In genomic region chr17:45655820-45656219, GRCm38 (mm10) we compare ENCODE assay signal across 8 mouse cellular contexts. TPM values are rescaled to one million over a fixed set of nuclear protein-coding genes. Genes with fewer than 3 reads are reported as not detected.
DNase-seq lines count a peak whose midpoint lies in the region; ATAC-seq and TF ChIP-seq lines count a peak whose summit lies in the region.
"Had no signal": no experiment of that assay in that cellular context is flagged by ENCODE, and none has a peak within 500 bp of the region (broad histone marks: within the 10 kb centered on the region; RNA-seq: fewer than 3 reads in every experiment).

No protein-coding gene starts in this region.

- no peak for TF ChIP-seq EP300 in MEL (IDR thresholded peaks at IDR 0.05; ENCODE audit: low read depth in 1 of 2, low read length in 2 of 2)
- no peak for TF ChIP-seq EP300 in lung, postnatal 0 days (IDR thresholded peaks at IDR 0.05)

- TF ChIP-seq POLR2A in MEL (IDR thresholded peaks at IDR 0.05; ENCODE audit: control insufficient read depth in 1 of 2, insufficient read depth in 1 of 2, low read depth in 1 of 2, low read length in 2 of 2, poor library complexity in 1 of 2), result no peak
- TF ChIP-seq POLR2A in bone marrow, adult 2 months (IDR thresholded peaks at IDR 0.05; ENCODE audit: borderline replicate concordance, control insufficient read depth, low read depth, low read length), result no peak

- DNase-seq in kidney, postnatal 4 days, result peak; percentile 53 to 65
- peak; percentile 69 for DNase-seq in MEL (ENCODE audit: low read depth, low spot score)
- no peak for DNase-seq in lung, postnatal 0 days (ENCODE audit: low spot score)
- no peak for DNase-seq in urinary bladder, postnatal 25 days (ENCODE audit: low spot score)
- DNase-seq in forebrain, embryonic 10.5 days (ENCODE audit: extremely low spot score, low spot score), result no peak
- DNase-seq: heart, postnatal 36 days had no signal

- 0 out of 2 replicates have a peak, but pooled peaks cover 3% of the 10 kb centered on the region for H3K36me3 ChIP-seq in kidney, embryonic 15.5 days
- no peaks in the 10 kb centered on the region for H3K36me3 ChIP-seq in MEL (ENCODE audit: control insufficient read depth in 1 of 2, insufficient read depth in 2 of 2, low read length in 2 of 2)
- no peaks in the 10 kb centered on the region for H3K36me3 ChIP-seq in lung, postnatal 0 days (ENCODE audit: insufficient read depth, low read length)
- peaks cover 8% of the 10 kb centered on the region for H3K36me3 ChIP-seq in forebrain, embryonic 10.5 days (replicated peaks)

- peak; percentile 55 to 90 (median 72) for TF ChIP-seq CTCF in MEL (IDR thresholded peaks at IDR 0.05 in 2 of 3, conservative IDR thresholded peaks at IDR 0.05 in 1 of 3; ENCODE audit: control insufficient read depth in 1 of 3, insufficient read depth in 1 of 3, low read depth in 2 of 3, low read length in 3 of 3, poor library complexity in 1 of 3, severe bottlenecking in 1 of 3)
- TF ChIP-seq CTCF in bone marrow, adult 2 months (IDR thresholded peaks at IDR 0.05; ENCODE audit: control insufficient read depth, insufficient read depth, low read length), result peak; percentile 35; the same call in 1 of the 2 replicates
- TF ChIP-seq CTCF in lung, postnatal 0 days (IDR thresholded peaks at IDR 0.05), result peak; percentile 65

- TF ChIP-seq RAD21 in MEL (IDR thresholded peaks at IDR 0.05; ENCODE audit: low read depth, low read length), result peak; percentile 59

- H3K9ac ChIP-seq in kidney, embryonic 15.5 days, result no peak overlapping the region
- H3K9ac ChIP-seq in MEL (ENCODE audit: control insufficient read depth, low read depth, low read length, poor library complexity, severe bottlenecking), result no peak overlapping the region
- no peak overlapping the region for H3K9ac ChIP-seq in lung, postnatal 0 days (replicated peaks; ENCODE audit: low read depth)

- no peak overlapping the region for H3K4me3 ChIP-seq in kidney, embryonic 15.5 days (replicated peaks)
- H3K4me3 ChIP-seq in MEL (ENCODE audit: control insufficient read depth in 1 of 2, insufficient read depth in 1 of 2, low read depth in 2 of 2, low read length in 2 of 2), result no peak overlapping the region
- no peak overlapping the region for H3K4me3 ChIP-seq in bone marrow, adult 2 months (replicated peaks; ENCODE audit: control insufficient read depth, low read depth, low read length)
- H3K4me3 ChIP-seq in lung, postnatal 0 days (ENCODE audit: low read depth, low read length), result no peak overlapping the region
- no peak overlapping the region for H3K4me3 ChIP-seq in forebrain, embryonic 10.5 days

- H3K27ac ChIP-seq in kidney, embryonic 15.5 days, result no peak overlapping the region
- H3K27ac ChIP-seq in MEL (ENCODE audit: control insufficient read depth, low read depth, low read length), result no peak overlapping the region
- no peak overlapping the region for H3K27ac ChIP-seq in bone marrow, adult 2 months (ENCODE audit: control insufficient read depth, insufficient read depth, low read depth, low read length, poor library complexity)
- no peak overlapping the region for H3K27ac ChIP-seq in lung, postnatal 0 days (ENCODE audit: low read length)
- H3K27ac ChIP-seq in forebrain, embryonic 10.5 days, result no peak overlapping the region

- H3K4me2 ChIP-seq in kidney, embryonic 15.5 days, result no peak overlapping the region
- H3K4me2 ChIP-seq in lung, postnatal 0 days (replicated peaks; ENCODE audit: low read depth, low read length), result no peak overlapping the region

- H3K4me1 ChIP-seq in kidney, embryonic 15.5 days, result peaks cover 17% of the 10 kb centered on the region
- no peaks in the 10 kb centered on the region for H3K4me1 ChIP-seq in MEL (ENCODE audit: control insufficient read depth in 1 of 2, insufficient read depth in 2 of 2, low read length in 2 of 2)
- no peaks in the 10 kb centered on the region for H3K4me1 ChIP-seq in bone marrow, adult 2 months (ENCODE audit: control insufficient read depth, insufficient read depth, low read length)
- H3K4me1 ChIP-seq in lung, postnatal 0 days (ENCODE audit: insufficient read depth, low read depth, low read length), result no peaks in the 10 kb centered on the region
- H3K4me1 ChIP-seq in forebrain, embryonic 10.5 days, result peaks cover 19% of the 10 kb centered on the region

- no peaks in the 10 kb centered on the region for H3K27me3 ChIP-seq in kidney, embryonic 15.5 days
- H3K27me3 ChIP-seq in MEL (ENCODE audit: control insufficient read depth in 1 of 2, insufficient read depth in 2 of 2, low read length in 2 of 2), result no peaks in the 10 kb centered on the region
- no peaks in the 10 kb centered on the region for H3K27me3 ChIP-seq in lung, postnatal 0 days (replicated peaks; ENCODE audit: insufficient read depth, low read length)
- no peaks in the 10 kb centered on the region for H3K27me3 ChIP-seq in forebrain, embryonic 10.5 days (ENCODE audit: poor library complexity, severe bottlenecking)

- H3K9me3 ChIP-seq in kidney, embryonic 15.5 days (replicated peaks), result no peaks in the 10 kb centered on the region
- H3K9me3 ChIP-seq in MEL (replicated peaks; ENCODE audit: insufficient read depth, low read length), result no peaks in the 10 kb centered on the region
- H3K9me3 ChIP-seq in lung, postnatal 0 days (ENCODE audit: low read length), result no peaks in the 10 kb centered on the region
- no peaks in the 10 kb centered on the region for H3K9me3 ChIP-seq in forebrain, embryonic 10.5 days

- WGBS in kidney, embryonic 15.5 days, result 31% methylated on average over 6 of the region's 6 CpGs
- 25% methylated on average over 6 of the region's 6 CpGs for WGBS in bone marrow, adult 2 months
- WGBS in lung, postnatal 0 days, result 30% methylated on average over 6 of the region's 6 CpGs
- WGBS in forebrain, embryonic 10.5 days, result 28% methylated on average over 6 of the region's 6 CpGs

- ATAC-seq in kidney, embryonic 15.5 days (replicated peaks; ENCODE audit: low FRiP score), result no peak
- peak; percentile 30; the same call in 1 of the 2 replicates for ATAC-seq in lung, postnatal 0 days

- H3K79me2 ChIP-seq in MEL (ENCODE audit: control insufficient read depth, insufficient read depth, low read length, poor library complexity), result no peaks in the 10 kb centered on the region

TF ChIP-seq in MEL, 35 proteins besides CTCF, POLR2A, EP300 and RAD21 (continues in another document):
- TF ChIP-seq SMC3 (IDR thresholded peaks at IDR 0.05; ENCODE audit: low read depth, low read length), result peak; percentile 76
- TF ChIP-seq CHD2 (IDR thresholded peaks at IDR 0.05; ENCODE audit: low read length), result no peak
- TF ChIP-seq ZC3H11A (IDR thresholded peaks at IDR 0.05; ENCODE audit: low read depth, low read length), result peak; percentile 56

RNA-seq across cellular contexts. Expression of gene Capn11, which starts 3.3 kb away (rescaled TPM):
- polyA plus RNA-seq in kidney, embryonic 15.5 days (2015; fragmentation: Nextera tagmentation; extraction: Ambion mirVana), result 0.57 and 0.87 TPM in 2 replicates
- not detected in 2 replicates for total RNA-seq in MEL (2012; rRNA removed)
- polyA plus RNA-seq in MEL (2012; ENCODE audit: insufficient read depth in 1 of 2, insufficient read length in 2 of 2, low read depth in 1 of 2, low replicate concordance in 2 of 2, missing spikeins in 1 of 2), result under 1 TPM in 1 of 2 experiments, not detected in 1; 0.03 TPM
- 6.7 TPM in 1 of 2 replicates, not detected in the other for polyA plus RNA-seq in bone marrow, adult 2 months (2011; ENCODE audit: insufficient read depth, insufficient read length, low replicate concordance, missing spikeins)
- 0.08 TPM in 1 of 2 replicates, not detected in the other for polyA plus RNA-seq in lung, postnatal 0 days (2015; fragmentation: Nextera tagmentation; extraction: Ambion mirVana)
- 1.1 and 1.6 TPM in 2 replicates for polyA plus RNA-seq in forebrain, embryonic 10.5 days (2016; fragmentation: Nextera tagmentation; extraction: Ambion mirVana)
- total RNA-seq: heart, postnatal 36 days had no signal

RNA-seq across cellular contexts. Expression of gene Mrpl14, which starts 30.3 kb away (rescaled TPM):
- 144 and 152 TPM in 2 replicates for polyA plus RNA-seq in kidney, embryonic 15.5 days (2015; fragmentation: Nextera tagmentation; extraction: Ambion mirVana)
- 66.2 and 68.0 TPM in 2 replicates for total RNA-seq in MEL (2012; rRNA removed)
- 100 to 1,000 TPM in 1 of 2 experiments, not detected in 1; 159 TPM for polyA plus RNA-seq in MEL (2012; ENCODE audit: insufficient read depth in 1 of 2, insufficient read length in 2 of 2, low read depth in 1 of 2, low replicate concordance in 2 of 2, missing spikeins in 1 of 2)
- polyA plus RNA-seq in bone marrow, adult 2 months (2011; ENCODE audit: insufficient read depth, insufficient read length, low replicate concordance, missing spikeins), result 43.4 and 56.4 TPM in 2 replicates
- polyA plus RNA-seq in lung, postnatal 0 days (2015; fragmentation: Nextera tagmentation; extraction: Ambion mirVana), result 224 and 234 TPM in 2 replicates
- 142 and 151 TPM in 2 replicates for polyA plus RNA-seq in forebrain, embryonic 10.5 days (2016; fragmentation: Nextera tagmentation; extraction: Ambion mirVana)

RNA-seq across cellular contexts. Expression of gene Tmem63b, which starts 30.9 kb away (rescaled TPM):
- polyA plus RNA-seq in kidney, embryonic 15.5 days (2015; fragmentation: Nextera tagmentation; extraction: Ambion mirVana), result 35.3 and 39.4 TPM in 2 replicates
- 12.0 and 12.3 TPM in 2 replicates for total RNA-seq in MEL (2012; rRNA removed)
- 10 to 100 TPM in 1 of 2 experiments, not detected in 1; 37.9 TPM for polyA plus RNA-seq in MEL (2012; ENCODE audit: insufficient read depth in 1 of 2, insufficient read length in 2 of 2, low read depth in 1 of 2, low replicate concordance in 2 of 2, missing spikeins in 1 of 2)
- 16.2 and 19.1 TPM in 2 replicates for polyA plus RNA-seq in bone marrow, adult 2 months (2011; ENCODE audit: insufficient read depth, insufficient read length, low replicate concordance, missing spikeins)
- 78.5 and 88.2 TPM in 2 replicates for polyA plus RNA-seq in lung, postnatal 0 days (2015; fragmentation: Nextera tagmentation; extraction: Ambion mirVana)
- polyA plus RNA-seq in forebrain, embryonic 10.5 days (2016; fragmentation: Nextera tagmentation; extraction: Ambion mirVana), result 46.9 and 49.0 TPM in 2 replicates

RNA-seq across cellular contexts. Expression of gene Mymx, which starts 53.9 kb away (rescaled TPM):
- polyA plus RNA-seq in kidney, embryonic 15.5 days (2015; fragmentation: Nextera tagmentation; extraction: Ambion mirVana), result 5.7 and 6.3 TPM in 2 replicates
- not detected in 2 replicates for total RNA-seq in MEL (2012; rRNA removed)
- polyA plus RNA-seq in MEL (2012; ENCODE audit: insufficient read depth in 1 of 2, insufficient read length in 2 of 2, low read depth in 1 of 2, low replicate concordance in 2 of 2, missing spikeins in 1 of 2), result not detected
- 9.3 TPM in 1 of 2 replicates, not detected in the other for polyA plus RNA-seq in bone marrow, adult 2 months (2011; ENCODE audit: insufficient read depth, insufficient read length, low replicate concordance, missing spikeins)
- polyA plus RNA-seq in lung, postnatal 0 days (2015; fragmentation: Nextera tagmentation; extraction: Ambion mirVana), result not detected in 2 replicates
- 0.27 and 0.30 TPM in 2 replicates for polyA plus RNA-seq in forebrain, embryonic 10.5 days (2016; fragmentation: Nextera tagmentation; extraction: Ambion mirVana)
- total RNA-seq: heart, postnatal 36 days had no signal

RNA-seq across cellular contexts. Expression of gene Slc29a1, which starts 56.4 kb away (rescaled TPM):
- polyA plus RNA-seq in kidney, embryonic 15.5 days (2015; fragmentation: Nextera tagmentation; extraction: Ambion mirVana), result 100 and 102 TPM in 2 replicates
- total RNA-seq in MEL (2012; rRNA removed), result 200 and 238 TPM in 2 replicates
- 100 to 1,000 TPM in 1 of 2 experiments, not detected in 1; 341 TPM for polyA plus RNA-seq in MEL (2012; ENCODE audit: insufficient read depth in 1 of 2, insufficient read length in 2 of 2, low read depth in 1 of 2, low replicate concordance in 2 of 2, missing spikeins in 1 of 2)
- polyA plus RNA-seq in bone marrow, adult 2 months (2011; ENCODE audit: insufficient read depth, insufficient read length, low replicate concordance, missing spikeins), result 73.1 and 109 TPM in 2 replicates
- 99.8 and 120 TPM in 2 replicates for polyA plus RNA-seq in lung, postnatal 0 days (2015; fragmentation: Nextera tagmentation; extraction: Ambion mirVana)
- 70.3 and 76.3 TPM in 2 replicates for polyA plus RNA-seq in forebrain, embryonic 10.5 days (2016; fragmentation: Nextera tagmentation; extraction: Ambion mirVana)

Comparison
In these comparisons a context has a peak if more than half of its experiments do, and no peak if none do; other contexts are left out.
1. DNase-seq: peak in kidney, postnatal 4 days (2 of 2) and MEL (single experiment); none in lung, postnatal 0 days (single experiment), urinary bladder, postnatal 25 days (single experiment) and forebrain, embryonic 10.5 days (single experiment).
2. Peak in every context shown above with its lines, with median percentiles within 50 percentile points of each other: CTCF ChIP-seq.